Mouse (Mus musculus): ENCODE measurements around the gene Kcnh4. TPM values are rescaled to one million over a fixed set of nuclear protein-coding genes. Genes with fewer than 3 reads are reported as not detected.

Kcnh4 gene
- polyA plus RNA-seq, 1 experiment from 2014 or later: 0.50 TPM

GRCm38 (mm10) chr11:100718462-100718861 is 41.3 kb downstream of the Kcnh4 start:
- H3K36me3 ChIP-seq (replicated peaks; ENCODE audit: control insufficient read depth, insufficient read depth, low read depth, low read length): peaks cover 7% of the 10 kb centered on the region
- peaks cover 9% of the 10 kb centered on the region for H3K4me1 ChIP-seq (ENCODE audit: control insufficient read depth, insufficient read depth, low read length)

GRCm38 (mm10) chr11:100716649-100717048 is 43.1 kb downstream of the Kcnh4 start:
- no peak overlapping the region for H3K4me2 ChIP-seq (ENCODE audit: low read depth, low read length)
- DNase-seq (ENCODE audit: low spot score) (no peak), ATAC-seq (replicated peaks; ENCODE audit: insufficient number of reproducible peaks, low FRiP score, low TSS enrichment, low read depth) (no peak)
- H3K36me3 ChIP-seq (replicated peaks; ENCODE audit: control insufficient read depth, insufficient read depth, low read depth, low read length): peaks cover 7% of the 10 kb centered on the region
- no peaks in the 10 kb centered on the region for H3K9me3 ChIP-seq (replicated peaks; ENCODE audit: control insufficient read depth, low read length)
- H3K4me3 ChIP-seq (ENCODE audit: low read depth, low read length): no peak overlapping the region
- peaks cover 9% of the 10 kb centered on the region for H3K4me1 ChIP-seq (ENCODE audit: control insufficient read depth, insufficient read depth, low read length)
- no peak overlapping the region for H3K27ac ChIP-seq (replicated peaks; ENCODE audit: low read depth, low read length)
- H3K9ac ChIP-seq (replicated peaks; ENCODE audit: low read length): no peak overlapping the region
- H3K27me3 ChIP-seq (ENCODE audit: control insufficient read depth, insufficient read depth, low read length): no peaks in the 10 kb centered on the region
- 91% methylated on average over 3 of the region's 3 CpGs for WGBS

More at GRCm38 (mm10) chr11:100718462-100718861, 41.3 kb downstream of the Kcnh4 start:
- Histone ChIP-seq H3K4me3 (ENCODE audit: low read depth, low read length) (no peak overlapping the region), H3K27me3 (ENCODE audit: control insufficient read depth, insufficient read depth, low read length) (no peaks in the 10 kb centered on the region), H3K9me3 (replicated peaks; ENCODE audit: control insufficient read depth, low read length) (no peaks in the 10 kb centered on the region), H3K9ac (replicated peaks; ENCODE audit: low read length) (no peak overlapping the region), H3K27ac (replicated peaks; ENCODE audit: low read depth, low read length) (no peak overlapping the region), H3K4me2 (ENCODE audit: low read depth, low read length) (no peak overlapping the region)
- no peak for ATAC-seq (replicated peaks; ENCODE audit: insufficient number of reproducible peaks, low FRiP score, low TSS enrichment, low read depth)
- WGBS: 94% methylated on average over 7 of the region's 7 CpGs
- DNase-seq (ENCODE audit: low spot score): no peak

GRCm38 (mm10) chr11:100714948-100715347 is 44.8 kb downstream of the Kcnh4 start:
- no peak overlapping the region for H3K9ac ChIP-seq (replicated peaks; ENCODE audit: low read length)
- H3K4me3 ChIP-seq (ENCODE audit: low read depth, low read length): no peak overlapping the region
- WGBS: 86% methylated on average over 6 of the region's 6 CpGs
- peaks cover 9% of the 10 kb centered on the region for H3K4me1 ChIP-seq (ENCODE audit: control insufficient read depth, insufficient read depth, low read length)
- ATAC-seq (replicated peaks; ENCODE audit: insufficient number of reproducible peaks, low FRiP score, low TSS enrichment, low read depth) (no peak), DNase-seq (ENCODE audit: low spot score) (no peak)
- no peaks in the 10 kb centered on the region for H3K27me3 ChIP-seq (ENCODE audit: control insufficient read depth, insufficient read depth, low read length)
- H3K9me3 ChIP-seq (replicated peaks; ENCODE audit: control insufficient read depth, low read length): no peaks in the 10 kb centered on the region
- no peak overlapping the region for H3K27ac ChIP-seq (replicated peaks; ENCODE audit: low read depth, low read length)
- peaks cover 7% of the 10 kb centered on the region for H3K36me3 ChIP-seq (replicated peaks; ENCODE audit: control insufficient read depth, insufficient read depth, low read depth, low read length)
- no peak overlapping the region for H3K4me2 ChIP-seq (ENCODE audit: low read depth, low read length)

GRCm38 (mm10) chr11:100714534-100714915 is 45.2 kb downstream of the Kcnh4 start:
- peak overlapping the region; percentile 37 for H3K4me2 ChIP-seq (ENCODE audit: low read depth, low read length)
- peaks cover 9% of the 10 kb centered on the region for H3K4me1 ChIP-seq (ENCODE audit: control insufficient read depth, insufficient read depth, low read length)
- no peaks in the 10 kb centered on the region for H3K27me3 ChIP-seq (ENCODE audit: control insufficient read depth, insufficient read depth, low read length)
- H3K9me3 ChIP-seq (replicated peaks; ENCODE audit: control insufficient read depth, low read length): no peaks in the 10 kb centered on the region
- peak overlapping the region; percentile 59 for H3K9ac ChIP-seq (replicated peaks; ENCODE audit: low read length)
- no peak; the same call in 1 of the 2 replicates for ATAC-seq (replicated peaks; ENCODE audit: insufficient number of reproducible peaks, low FRiP score, low TSS enrichment, low read depth)
- WGBS: 44% methylated on average over 6 of the region's 6 CpGs
- H3K27ac ChIP-seq (replicated peaks; ENCODE audit: low read depth, low read length): no peak overlapping the region; the same call in 1 of the 2 replicates
- H3K4me3 ChIP-seq (ENCODE audit: low read depth, low read length): no peak overlapping the region
- peaks cover 7% of the 10 kb centered on the region for H3K36me3 ChIP-seq (replicated peaks; ENCODE audit: control insufficient read depth, insufficient read depth, low read depth, low read length)
- peak; percentile 85 for DNase-seq (ENCODE audit: low spot score)

DNA sequence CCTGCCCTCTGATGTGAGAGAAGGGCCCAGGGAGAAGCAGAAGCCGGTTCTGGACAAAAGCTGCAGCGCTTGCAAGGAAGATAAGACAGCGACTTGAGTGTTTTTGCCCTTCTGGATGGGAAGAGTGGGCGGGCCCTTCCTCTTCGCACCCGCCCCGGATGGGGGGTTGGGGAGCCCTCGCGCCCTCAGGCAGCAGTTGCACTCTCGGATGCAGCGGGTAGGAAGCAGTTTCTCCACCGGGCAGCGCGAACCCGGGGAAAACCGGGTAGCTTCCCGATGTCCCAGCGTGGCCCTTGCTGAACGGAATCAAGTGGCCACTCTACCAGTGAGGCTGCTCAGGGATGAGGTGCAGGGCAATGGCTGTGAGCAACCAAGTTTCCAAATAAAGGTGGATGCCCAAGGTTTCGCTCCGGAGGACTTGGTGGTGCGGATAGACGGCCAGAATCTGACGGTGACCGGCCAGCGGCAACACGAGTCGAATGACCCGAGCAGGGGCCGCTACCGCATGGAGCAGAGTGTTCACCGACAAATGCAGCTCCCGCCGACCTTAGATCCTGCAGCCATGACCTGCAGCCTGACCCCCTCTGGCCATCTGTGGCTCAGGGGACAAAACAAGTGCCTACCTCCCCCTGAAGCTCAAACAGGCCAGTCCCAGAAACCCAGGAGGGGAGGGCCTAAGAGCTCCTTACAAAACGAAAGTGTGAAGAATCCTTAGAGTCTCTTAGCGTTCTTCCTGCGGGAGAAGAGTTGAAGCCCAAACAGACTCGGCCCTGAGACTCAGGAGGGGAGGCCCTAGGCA is 45.8 kb downstream of the Kcnh4 start, which contains the start of gene Hspb9:
TSS of gene Hspb9 (plus strand) at position 116 of the 799 bp plus-strand sequence.
- H3K9me3 ChIP-seq (replicated peaks; ENCODE audit: control insufficient read depth, low read length): no peaks in the 10 kb centered on the region
- 2% methylated on average over 38 of the region's 38 CpGs for WGBS
- H3K36me3 ChIP-seq (replicated peaks; ENCODE audit: control insufficient read depth, insufficient read depth, low read depth, low read length): peaks cover 7% of the 10 kb centered on the region
- peaks cover 9% of the 10 kb centered on the region for H3K4me1 ChIP-seq (ENCODE audit: control insufficient read depth, insufficient read depth, low read length)
- H3K4me3 ChIP-seq (ENCODE audit: low read depth, low read length): peak within 1 kb of the TSS; percentile 16
- H3K27me3 ChIP-seq (ENCODE audit: control insufficient read depth, insufficient read depth, low read length): no peaks in the 10 kb centered on the region
- no peak within 1 kb of the TSS; the same call in 1 of the 2 replicates for H3K27ac ChIP-seq (replicated peaks; ENCODE audit: low read depth, low read length)
- H3K9ac ChIP-seq (replicated peaks; ENCODE audit: low read length): peak within 1 kb of the TSS; percentile 59
- ATAC-seq (replicated peaks; ENCODE audit: insufficient number of reproducible peaks, low FRiP score, low TSS enrichment, low read depth) (no peak), DNase-seq (ENCODE audit: low spot score) (peak; percentile 74)
- H3K4me2 ChIP-seq (ENCODE audit: low read depth, low read length): peak within 1 kb of the TSS; percentile 37

GRCm38 (mm10) chr11:100713174-100713573 is 46.6 kb downstream of the Kcnh4 start:
- ATAC-seq (replicated peaks; ENCODE audit: insufficient number of reproducible peaks, low FRiP score, low TSS enrichment, low read depth) (no peak), DNase-seq (ENCODE audit: low spot score) (no peak)
- peaks cover 9% of the 10 kb centered on the region for H3K4me1 ChIP-seq (ENCODE audit: control insufficient read depth, insufficient read depth, low read length)
- no peaks in the 10 kb centered on the region for H3K27me3 ChIP-seq (ENCODE audit: control insufficient read depth, insufficient read depth, low read length)
- 43% methylated on average over 4 of the region's 4 CpGs for WGBS
- H3K27ac ChIP-seq (replicated peaks; ENCODE audit: low read depth, low read length): no peak overlapping the region
- H3K9me3 ChIP-seq (replicated peaks; ENCODE audit: control insufficient read depth, low read length): no peaks in the 10 kb centered on the region
- no peak overlapping the region; the same call in 1 of the 2 replicates for H3K9ac ChIP-seq (replicated peaks; ENCODE audit: low read length)
- no peak overlapping the region; the same call in 1 of the 2 replicates for H3K4me3 ChIP-seq (ENCODE audit: low read depth, low read length)
- H3K4me2 ChIP-seq (ENCODE audit: low read depth, low read length): peak overlapping the region; percentile 37
- peaks cover 7% of the 10 kb centered on the region for H3K36me3 ChIP-seq (replicated peaks; ENCODE audit: control insufficient read depth, insufficient read depth, low read depth, low read length)

GRCm38 (mm10) chr11:100711783-100712615 is 47.7 kb downstream of the Kcnh4 start, which contains the start of gene Kat2a:
TSS of gene Kat2a (minus strand) at chr11:100712465.
- Histone ChIP-seq H3K27me3 (ENCODE audit: control insufficient read depth, insufficient read depth, low read length) (no peaks in the 10 kb centered on the region), H3K4me3 (ENCODE audit: low read depth, low read length) (peak within 1 kb of the TSS; percentile 89), H3K4me1 (ENCODE audit: control insufficient read depth, insufficient read depth, low read length) (peaks cover 9% of the 10 kb centered on the region), H3K4me2 (ENCODE audit: low read depth, low read length) (peak within 1 kb of the TSS; percentile 81), H3K9me3 (replicated peaks; ENCODE audit: control insufficient read depth, low read length) (no peaks in the 10 kb centered on the region), H3K27ac (replicated peaks; ENCODE audit: low read depth, low read length) (peak within 1 kb of the TSS; percentile 88), H3K9ac (replicated peaks; ENCODE audit: low read length) (peak within 1 kb of the TSS; percentile 97), H3K36me3 (replicated peaks; ENCODE audit: control insufficient read depth, insufficient read depth, low read depth, low read length) (peaks cover 3% of the 10 kb centered on the region)
- DNase-seq (ENCODE audit: low spot score) (peak; percentile 93), ATAC-seq (replicated peaks; ENCODE audit: insufficient number of reproducible peaks, low FRiP score, low TSS enrichment, low read depth) (peak; percentile 85)
- 2% methylated on average over 48 of the region's 48 CpGs for WGBS

Data from embryonic facial prominence, embryonic 11.5 days (tissue).